Mouse (Mus musculus): Measurements from ENCODE around the gene Sema4g.
"Not testable (repeated sequence)": the region's sequence is repeated elsewhere in the genome, so short reads cannot be mapped to it uniquely, and the experiment has no call there.

The Sema4g gene

GRCm38 (mm10) chr19:45024775-45025174 lies 35.9 kb downstream of the Sema4g start:
- DNase-seq (ENCODE audit: low spot score) = no peak

GRCm38 (mm10) chr19:45025937-45026568 lies 37.2 kb downstream of the Sema4g start:
- no peak for DNase-seq (ENCODE audit: low spot score)

GRCm38 (mm10) chr19:45026958-45027670 lies 38.2 kb downstream of the Sema4g start:
- DNase-seq (ENCODE audit: low spot score) = no peak

- DNase-seq (ENCODE audit: low spot score) = no peak
These were observed 38.9 kb downstream of the Sema4g start for GRCm38 (mm10) chr19:45027848-45028247.

- DNase-seq (ENCODE audit: low spot score) = no peak
These were observed 39.8 kb downstream of the Sema4g start for GRCm38 (mm10) chr19:45028746-45029145.

- DNase-seq (ENCODE audit: low spot score) = no peak
These were observed 40.7 kb downstream of the Sema4g start for GRCm38 (mm10) chr19:45029571-45029970.

- no peak for DNase-seq (ENCODE audit: low spot score)
These were observed 41.2 kb downstream of the Sema4g start for GRCm38 (mm10) chr19:45030111-45030510.

GRCm38 (mm10) chr19:45030746-45031693 lies 42.1 kb downstream of the Sema4g start:
- peak; percentile 57 for DNase-seq (ENCODE audit: low spot score)

- peak; percentile 48 for DNase-seq (ENCODE audit: low spot score)
These were observed 42.9 kb downstream of the Sema4g start for GRCm38 (mm10) chr19:45031780-45032179.

- no peak for DNase-seq (ENCODE audit: low spot score)
These were observed 43.9 kb downstream of the Sema4g start for GRCm38 (mm10) chr19:45032570-45033332.

- no peak for DNase-seq (ENCODE audit: low spot score)
These were observed 48.0 kb downstream of the Sema4g start for GRCm38 (mm10) chr19:45036867-45037266.

GRCm38 (mm10) chr19:45038198-45038597 lies 49.3 kb downstream of the Sema4g start:
- DNase-seq (ENCODE audit: low spot score) = not testable (repeated sequence)

GRCm38 (mm10) chr19:45040214-45040613 lies 51.3 kb downstream of the Sema4g start:
- DNase-seq (ENCODE audit: low spot score) = no peak

- DNase-seq (ENCODE audit: low spot score) = no peak
These were observed 55.6 kb downstream of the Sema4g start for GRCm38 (mm10) chr19:45044389-45044927.

- DNase-seq (ENCODE audit: low spot score) = no peak
These were observed 56.3 kb downstream of the Sema4g start for GRCm38 (mm10) chr19:45045236-45045635.

- no peak for DNase-seq (ENCODE audit: low spot score)
These were observed 56.8 kb downstream of the Sema4g start, which contains the start of gene Pdzd7 for GRCm38 (mm10) chr19:45045651-45046050. Gene Pdzd7, minus strand, starts transcription at chr19:45045717.

GRCm38 (mm10) chr19:45046523-45047321 lies 57.8 kb downstream of the Sema4g start:
- DNase-seq (ENCODE audit: low spot score) = peak; percentile 58

GRCm38 (mm10) chr19:45047417-45047934 lies 58.6 kb downstream of the Sema4g start, which contains the start of gene Sfxn3:
Gene Sfxn3, plus strand, starts transcription at chr19:45047503.
- peak; percentile 73 for DNase-seq (ENCODE audit: low spot score)

- DNase-seq (ENCODE audit: low spot score) = peak; percentile 34
These were observed 59.2 kb downstream of the Sema4g start for GRCm38 (mm10) chr19:45047935-45048643.

Measured in yolk sac, embryonic 10.5 days (tissue).